Mouse (Mus musculus): Measurements from ENCODE around the gene Smim4. TPM values are rescaled to one million over a fixed set of nuclear protein-coding genes. Genes with fewer than 3 reads are reported as not detected.

The Smim4 gene
- 90.1 TPM in 2 replicates for polyA plus RNA-seq (2015; fragmentation: Nextera tagmentation; extraction: Ambion mirVana)

DNA sequence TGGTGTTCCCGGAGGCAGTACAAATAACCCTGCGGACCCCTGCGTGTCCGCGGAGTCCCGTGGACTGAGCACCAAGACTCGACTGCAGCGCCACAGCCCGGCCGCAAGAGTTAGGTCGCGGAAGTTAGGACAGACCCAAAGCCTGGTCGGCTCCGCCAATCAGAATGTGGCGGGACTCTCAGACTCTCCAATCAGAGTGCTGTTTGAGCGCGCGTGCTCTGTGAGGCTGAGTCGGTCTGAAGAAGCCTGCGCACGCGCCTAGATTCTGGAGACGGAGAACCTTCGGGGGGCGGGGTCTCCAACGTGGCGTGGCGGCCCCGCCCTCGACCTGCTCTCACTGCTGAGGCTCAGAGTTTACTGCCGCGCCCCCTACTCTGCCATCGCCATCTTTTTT lies at the start of gene Smim4:
Smim4 (minus strand) TSS at position 131 of the 394 bp plus-strand sequence.
- WGBS, result under 1% methylated on average over 33 of the region's 33 CpGs
- Histone ChIP-seq H3K27ac (peak within 1 kb of the TSS; percentile 89), H3K36me3 (no peaks in the 10 kb centered on the region), H3K27me3 (replicated peaks) (no peaks in the 10 kb centered on the region), H3K4me2 (replicated peaks) (peak within 1 kb of the TSS; percentile 85), H3K4me3 (replicated peaks) (peak within 1 kb of the TSS; percentile 63), H3K9me3 (no peaks in the 10 kb centered on the region), H3K9ac (peak within 1 kb of the TSS; percentile 76), H3K4me1 (replicated peaks) (peaks cover 35% of the 10 kb centered on the region)
- peak; percentile 93 for ATAC-seq

DNA sequence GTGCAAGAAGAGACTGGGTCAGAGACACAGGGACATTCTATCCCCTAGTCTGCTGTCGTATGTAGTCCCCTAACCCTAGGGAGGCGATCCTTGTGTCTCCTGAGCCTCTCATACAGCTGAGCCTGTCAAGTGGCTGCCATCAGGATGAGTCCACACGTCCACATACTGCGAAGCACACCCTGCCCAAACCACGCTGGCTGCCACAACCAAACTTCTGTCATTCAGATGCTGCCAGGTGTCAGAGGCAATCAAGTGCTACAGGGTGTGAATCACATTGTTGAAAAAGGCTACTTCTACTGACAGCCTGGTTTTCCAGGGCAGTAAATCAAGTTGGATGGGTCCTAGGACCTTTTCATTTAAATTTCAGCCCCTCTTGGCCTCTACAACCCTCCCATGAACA lies 49.0 kb upstream of the Smim4 start:
- Histone ChIP-seq H3K27ac (no peak overlapping the region), H3K4me2 (replicated peaks) (no peak overlapping the region), H3K27me3 (replicated peaks) (no peaks in the 10 kb centered on the region), H3K9me3 (no peaks in the 10 kb centered on the region), H3K4me1 (replicated peaks) (no peaks in the 10 kb centered on the region), H3K4me3 (replicated peaks) (no peak overlapping the region), H3K9ac (no peak overlapping the region), H3K36me3 (peaks cover 85% of the 10 kb centered on the region)
- 89% methylated on average over 5 of the region's 5 CpGs for WGBS
- ATAC-seq, result no peak

DNA sequence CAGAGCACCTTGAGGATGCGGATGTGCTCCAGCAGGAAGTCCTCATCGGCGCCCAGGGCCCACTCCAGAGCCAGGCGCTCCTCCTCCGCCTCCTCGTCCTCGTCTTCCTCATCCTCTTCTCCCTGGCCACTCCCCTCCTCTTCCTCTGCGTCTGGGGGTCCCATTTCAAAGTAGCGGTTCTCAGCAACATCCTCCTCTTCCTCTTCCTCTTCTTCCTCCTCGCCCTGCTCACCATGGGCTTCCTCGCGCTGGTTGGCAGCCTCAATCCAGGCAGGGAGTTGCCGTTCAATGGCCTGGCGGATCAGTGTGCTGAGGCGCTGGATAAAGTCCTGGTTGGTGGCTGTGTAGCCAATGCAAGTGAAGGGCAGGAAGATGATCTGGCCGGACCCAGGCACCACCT lies 48.5 kb upstream of the Smim4 start:
- Histone ChIP-seq H3K36me3 (peaks cover 85% of the 10 kb centered on the region), H3K27me3 (replicated peaks) (no peaks in the 10 kb centered on the region), H3K9me3 (no peaks in the 10 kb centered on the region), H3K27ac (no peak overlapping the region), H3K4me1 (replicated peaks) (no peaks in the 10 kb centered on the region), H3K4me2 (replicated peaks) (no peak overlapping the region), H3K9ac (no peak overlapping the region), H3K4me3 (replicated peaks) (no peak overlapping the region)
- WGBS, result 83% methylated on average over 16 of the region's 16 CpGs
- ATAC-seq, result no peak

DNA sequence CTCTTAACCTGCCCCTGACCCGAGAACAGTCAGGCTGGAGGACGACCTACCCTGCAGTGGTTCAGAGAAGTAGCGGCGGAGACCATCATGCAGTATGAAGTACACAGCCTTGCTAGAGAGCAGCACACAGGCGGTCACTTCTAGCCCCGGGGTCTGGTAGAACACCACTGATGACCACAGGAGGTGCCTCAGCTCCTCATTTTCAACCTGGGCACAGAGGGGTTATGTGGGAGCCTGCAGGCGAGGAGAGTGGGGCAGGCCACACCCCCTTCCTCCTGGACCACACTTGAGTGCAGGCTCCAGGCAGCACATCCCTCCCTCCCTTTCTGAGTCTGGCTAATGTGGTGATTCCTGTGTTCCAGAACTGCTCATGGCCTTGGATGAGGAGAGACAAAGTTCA lies 44.8 kb upstream of the Smim4 start:
- H3K9ac ChIP-seq, result no peak overlapping the region
- H3K9me3 ChIP-seq, result no peaks in the 10 kb centered on the region
- 88% methylated on average over 7 of the region's 7 CpGs for WGBS
- ATAC-seq, result no peak
- H3K27me3 ChIP-seq (replicated peaks), result no peaks in the 10 kb centered on the region
- H3K36me3 ChIP-seq, result peaks cover 75% of the 10 kb centered on the region
- H3K4me3 ChIP-seq (replicated peaks), result no peak overlapping the region
- H3K27ac ChIP-seq, result no peak overlapping the region
- H3K4me2 ChIP-seq (replicated peaks), result no peak overlapping the region
- H3K4me1 ChIP-seq (replicated peaks), result no peaks in the 10 kb centered on the region

DNA sequence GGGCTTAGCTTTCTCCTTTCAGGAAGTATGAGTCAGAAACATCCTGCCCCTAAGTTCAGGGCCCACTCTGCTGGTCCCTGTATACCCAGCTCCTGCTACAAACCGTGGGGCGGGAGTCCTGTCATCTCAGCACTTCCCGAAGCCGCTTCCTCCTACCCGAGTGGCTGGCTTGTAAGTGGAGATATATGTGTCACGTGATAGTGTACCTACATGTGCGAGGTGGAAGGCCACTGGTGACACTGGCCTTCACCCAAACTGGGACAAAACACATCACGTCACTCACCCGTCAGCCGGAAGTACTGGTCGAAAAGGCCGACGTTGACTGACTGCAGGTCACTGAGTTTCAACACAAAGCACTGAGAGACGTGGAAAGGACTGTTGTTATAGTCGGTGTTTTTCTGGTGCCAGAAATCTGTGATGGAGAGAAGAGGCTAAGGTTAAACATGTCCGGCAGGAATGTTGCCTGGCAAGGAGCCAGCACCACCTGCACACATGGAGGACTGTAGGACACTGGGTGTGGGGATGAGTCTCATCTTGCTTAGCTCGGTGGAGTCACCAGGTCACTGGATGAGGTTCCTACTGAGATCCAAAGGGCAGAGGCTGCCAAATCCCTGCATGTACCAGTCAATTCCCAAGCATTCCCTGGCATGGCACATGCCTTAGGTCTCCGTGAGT lies 44.2 kb upstream of the Smim4 start:
- Histone ChIP-seq H3K4me1 (replicated peaks) (no peaks in the 10 kb centered on the region), H3K36me3 (peaks cover 75% of the 10 kb centered on the region), H3K27ac (no peak overlapping the region), H3K27me3 (replicated peaks) (no peaks in the 10 kb centered on the region), H3K9me3 (no peaks in the 10 kb centered on the region), H3K4me2 (replicated peaks) (no peak overlapping the region), H3K4me3 (replicated peaks) (no peak overlapping the region), H3K9ac (no peak overlapping the region)
- 75% methylated on average over 18 of the region's 18 CpGs for WGBS
- no peak for ATAC-seq

DNA sequence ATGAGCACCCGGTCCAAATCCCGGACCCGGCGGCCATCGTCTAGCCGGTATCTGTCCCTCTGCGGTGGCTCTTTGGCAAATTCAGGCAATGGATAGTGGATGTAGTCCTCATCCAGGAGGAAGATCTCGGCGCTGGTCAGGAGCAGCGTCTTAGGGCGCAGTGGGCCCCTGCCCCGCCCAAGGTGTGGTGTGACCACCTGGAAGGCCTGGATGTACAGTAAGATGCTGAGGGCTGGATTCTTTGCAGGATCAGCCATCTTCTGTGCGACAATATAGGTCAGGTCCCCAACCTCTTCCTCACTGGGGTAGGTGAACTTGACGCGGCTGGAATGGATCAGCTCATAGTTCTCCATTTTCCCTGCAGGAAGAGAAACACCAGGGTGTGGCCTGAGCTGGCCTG lies 43.1 kb upstream of the Smim4 start:
- H3K4me3 ChIP-seq (replicated peaks), result no peak overlapping the region
- no peak overlapping the region for H3K4me2 ChIP-seq (replicated peaks)
- no peaks in the 10 kb centered on the region for H3K9me3 ChIP-seq
- H3K36me3 ChIP-seq, result peaks cover 65% of the 10 kb centered on the region
- H3K27me3 ChIP-seq (replicated peaks), result no peaks in the 10 kb centered on the region
- no peaks in the 10 kb centered on the region for H3K4me1 ChIP-seq (replicated peaks)
- no peak overlapping the region for H3K27ac ChIP-seq
- 93% methylated on average over 15 of the region's 15 CpGs for WGBS
- no peak for ATAC-seq
- no peak overlapping the region for H3K9ac ChIP-seq

DNA sequence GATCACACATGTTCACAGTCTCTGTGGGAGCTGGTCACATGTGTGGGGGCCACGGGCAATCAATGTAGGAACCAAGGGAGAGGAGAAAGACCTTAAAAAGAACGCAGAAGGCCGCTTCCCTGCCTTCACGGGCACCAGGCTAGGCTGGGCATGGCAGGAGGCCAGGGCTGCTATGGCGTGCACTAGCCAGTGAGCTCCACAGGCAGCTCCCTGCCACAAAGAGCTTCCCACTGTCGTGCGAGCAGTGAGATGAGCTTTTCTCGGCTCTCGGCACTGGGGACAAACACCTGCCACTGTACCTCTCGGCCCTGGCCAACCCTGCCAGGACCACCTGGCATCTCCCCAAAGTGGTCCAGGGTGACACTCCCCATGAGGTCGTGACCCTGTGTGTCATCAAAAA lies 42.6 kb upstream of the Smim4 start:
- Histone ChIP-seq H3K4me2 (replicated peaks) (no peak overlapping the region), H3K27ac (no peak overlapping the region), H3K36me3 (peaks cover 61% of the 10 kb centered on the region), H3K9ac (no peak overlapping the region), H3K4me1 (replicated peaks) (peaks cover 2% of the 10 kb centered on the region; the same call in 1 of the 2 replicates), H3K9me3 (no peaks in the 10 kb centered on the region), H3K4me3 (replicated peaks) (no peak overlapping the region), H3K27me3 (replicated peaks) (no peaks in the 10 kb centered on the region)
- ATAC-seq, result no peak
- WGBS, result 88% methylated on average over 11 of the region's 11 CpGs

DNA sequence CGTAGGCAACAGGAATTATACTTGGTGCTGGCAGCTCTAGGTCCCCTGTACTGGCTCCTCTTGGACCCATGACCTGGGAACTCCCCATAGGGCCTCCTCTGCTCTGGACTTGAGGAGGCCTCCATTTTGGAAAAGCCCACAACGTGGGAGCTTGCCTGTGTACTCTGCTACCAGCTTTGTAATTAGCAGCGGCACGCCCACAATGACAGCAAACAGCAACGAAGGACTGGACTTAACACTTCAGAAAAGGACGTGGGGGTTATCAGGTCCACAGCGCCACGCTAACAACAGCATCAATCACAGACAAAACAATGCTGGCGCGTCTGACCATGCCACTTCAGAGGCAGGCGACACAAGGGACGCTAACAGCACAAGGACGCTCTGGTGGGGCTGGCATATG lies 42.2 kb upstream of the Smim4 start:
- no peak overlapping the region for H3K27ac ChIP-seq
- no peak overlapping the region for H3K9ac ChIP-seq
- ATAC-seq, result no peak
- no peaks in the 10 kb centered on the region for H3K27me3 ChIP-seq (replicated peaks)
- H3K9me3 ChIP-seq, result no peaks in the 10 kb centered on the region
- H3K36me3 ChIP-seq, result peaks cover 57% of the 10 kb centered on the region
- 83% methylated on average over 13 of the region's 13 CpGs for WGBS
- H3K4me2 ChIP-seq (replicated peaks), result no peak overlapping the region
- peaks cover 4% of the 10 kb centered on the region; the same call in 1 of the 2 replicates for H3K4me1 ChIP-seq (replicated peaks)
- no peak overlapping the region for H3K4me3 ChIP-seq (replicated peaks)

DNA sequence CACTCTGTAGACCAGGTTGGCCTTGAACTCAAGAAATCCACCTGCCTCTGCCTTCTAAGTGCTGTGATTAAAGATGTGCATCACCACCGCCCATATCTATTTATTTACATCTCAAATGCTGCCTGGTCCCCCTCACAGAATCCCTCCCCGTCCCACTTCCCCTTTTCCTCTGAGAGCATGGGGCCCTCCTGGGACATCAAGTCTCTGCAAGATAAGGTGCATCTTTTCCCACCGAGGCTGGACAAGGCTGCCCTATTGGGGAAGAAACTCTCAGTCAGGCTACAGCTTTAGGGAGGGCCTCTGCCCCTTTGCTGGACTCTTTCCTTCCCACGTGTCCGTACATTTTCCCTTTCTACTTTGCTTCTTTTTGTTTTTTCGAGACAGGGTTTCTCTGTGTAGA lies 40.8 kb upstream of the Smim4 start:
- Histone ChIP-seq H3K4me3 (replicated peaks) (no peak overlapping the region), H3K4me1 (replicated peaks) (peaks cover 4% of the 10 kb centered on the region; the same call in 1 of the 2 replicates), H3K9ac (no peak overlapping the region), H3K9me3 (no peaks in the 10 kb centered on the region), H3K27ac (no peak overlapping the region), H3K4me2 (replicated peaks) (no peak overlapping the region), H3K36me3 (peaks cover 42% of the 10 kb centered on the region), H3K27me3 (replicated peaks) (no peaks in the 10 kb centered on the region)
- WGBS, result 70% methylated on average over 6 of the region's 6 CpGs
- no peak for ATAC-seq

DNA sequence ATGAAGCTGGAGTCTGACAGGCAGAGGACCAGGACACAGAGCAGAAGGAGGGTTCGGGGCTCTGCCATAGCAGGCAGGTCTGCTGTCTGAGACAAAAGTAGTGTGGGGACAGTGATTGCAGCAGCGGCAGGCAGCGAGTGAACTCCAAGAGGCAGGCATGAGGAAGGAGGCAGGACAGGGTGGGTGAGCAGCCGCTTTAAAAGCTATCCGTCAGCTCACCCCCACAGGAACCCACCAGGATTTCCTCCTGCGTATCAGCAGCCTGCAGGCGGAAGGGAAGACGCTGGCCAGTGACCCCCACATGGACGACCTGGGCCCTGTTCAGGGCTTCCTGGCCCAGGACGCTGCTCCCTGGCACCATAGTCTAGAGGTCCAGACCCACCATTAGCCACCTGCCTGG lies 39.7 kb upstream of the Smim4 start, which contains the start of gene Stab1:
Stab1 (minus strand) TSS at position 217 of the 400 bp plus-strand sequence.
- Histone ChIP-seq H3K9ac (no peak within 1 kb of the TSS), H3K9me3 (no peaks in the 10 kb centered on the region), H3K27ac (peak within 1 kb of the TSS; percentile 15), H3K4me3 (replicated peaks) (peak within 1 kb of the TSS; percentile 11; the same call in 1 of the 2 replicates), H3K4me2 (replicated peaks) (0 out of 2 replicates have a peak within 1 kb of the TSS, but pooled peaks have one; percentile 38), H3K36me3 (peaks cover 31% of the 10 kb centered on the region), H3K27me3 (replicated peaks) (no peaks in the 10 kb centered on the region), H3K4me1 (replicated peaks) (peaks cover 4% of the 10 kb centered on the region; the same call in 1 of the 2 replicates)
- no peak for ATAC-seq
- 40% methylated on average over 10 of the region's 10 CpGs for WGBS

DNA sequence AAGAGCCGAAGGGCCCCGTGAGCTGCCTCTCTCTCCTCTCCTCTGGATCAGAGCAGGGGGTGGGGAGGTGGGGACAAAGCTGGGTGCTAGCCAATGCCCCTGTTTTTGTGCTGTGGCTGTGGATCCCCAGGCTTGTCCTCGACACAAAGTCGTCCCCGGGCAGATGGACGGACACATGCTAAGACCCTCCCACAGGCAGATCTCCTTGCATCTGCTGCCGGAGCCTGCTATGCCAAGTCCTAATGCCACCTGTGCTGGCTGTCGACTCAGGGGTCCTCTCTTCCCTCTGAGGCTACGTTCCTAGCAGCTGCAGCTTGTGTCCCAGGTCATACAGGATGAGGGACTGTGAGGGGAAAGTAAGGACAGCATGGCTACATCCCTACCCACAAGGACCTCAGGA lies 38.1 kb upstream of the Smim4 start:
- no peak overlapping the region for H3K27ac ChIP-seq

DNA sequence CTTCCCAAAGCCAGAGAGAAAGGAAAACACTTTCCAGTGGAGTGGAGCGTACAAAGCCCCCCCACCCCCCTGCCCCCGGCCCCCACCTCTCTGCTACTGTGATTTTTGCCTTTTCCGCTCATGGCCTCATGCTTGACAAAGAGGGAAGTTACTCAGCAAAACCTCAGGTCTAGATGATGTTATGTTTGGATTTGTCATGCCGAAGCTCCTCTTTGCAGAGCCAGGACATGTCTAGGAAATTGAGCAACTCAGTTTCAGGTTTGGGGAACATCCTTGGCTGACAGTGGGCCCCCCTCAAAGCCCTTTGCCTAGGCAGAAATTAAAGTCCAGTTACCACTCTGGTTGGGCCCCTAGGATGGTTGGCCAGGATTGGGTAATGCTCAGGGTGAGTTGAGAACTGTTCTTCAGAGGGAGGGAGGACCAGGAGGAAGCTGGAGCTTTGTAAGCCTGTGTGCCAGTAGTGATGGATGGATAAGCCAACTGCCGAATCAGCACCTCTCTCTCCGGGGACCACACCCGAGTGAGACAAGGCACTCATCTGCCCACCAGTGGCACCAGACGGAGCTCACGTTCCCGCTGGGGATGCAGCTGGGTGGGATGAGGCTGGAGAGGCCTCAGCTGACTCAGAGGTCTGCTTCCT lies 37.4 kb upstream of the Smim4 start:
- Histone ChIP-seq H3K9ac (no peak overlapping the region), H3K4me1 (replicated peaks) (peaks cover 4% of the 10 kb centered on the region; the same call in 1 of the 2 replicates), H3K27me3 (replicated peaks) (no peaks in the 10 kb centered on the region), H3K27ac (peak overlapping the region; percentile 38; the same call in 1 of the 2 replicates), H3K36me3 (peaks cover 8% of the 10 kb centered on the region), H3K4me2 (replicated peaks) (peak overlapping the region; percentile 38; the same call in 1 of the 2 replicates), H3K4me3 (replicated peaks) (no peak overlapping the region), H3K9me3 (no peaks in the 10 kb centered on the region)
- 47% methylated on average over 10 of the region's 10 CpGs for WGBS
- no peak for ATAC-seq

More for the DNA sequence above, 38.1 kb upstream of the Smim4 start:
- no peak overlapping the region for H3K9ac ChIP-seq
- H3K4me1 ChIP-seq (replicated peaks), result peaks cover 4% of the 10 kb centered on the region; the same call in 1 of the 2 replicates
- H3K9me3 ChIP-seq, result no peaks in the 10 kb centered on the region
- WGBS, result 58% methylated on average over 9 of the region's 9 CpGs
- no peak for ATAC-seq
- peak overlapping the region; percentile 38 for H3K4me2 ChIP-seq (replicated peaks)
- H3K4me3 ChIP-seq (replicated peaks), result peak overlapping the region; percentile 11
- H3K27me3 ChIP-seq (replicated peaks), result no peaks in the 10 kb centered on the region
- H3K36me3 ChIP-seq, result peaks cover 15% of the 10 kb centered on the region
